Mouse (Mus musculus) central nervous system, embryonic 18 days (tissue): ENCODE measurements around the gene Dscaml1. TPM values are rescaled to one million over a fixed set of nuclear protein-coding genes. Genes with fewer than 3 reads are reported as not detected.

ENCODE experiments used
- polyA plus RNA-seq: library from polyadenylated mRNA; depleted of rRNA; stranded (reverse); fragments of >200 nt; gene quantifications from 2 replicates; pipeline ENCODE4 v1.2.3, GENCODE M21; 2012; rRNA removed

Dscaml1 gene
- 30.4 and 45.8 TPM in 2 replicates for polyA plus RNA-seq

GRCm38 (mm10) chr9:45426456-45426855 lies at the start of gene Dscaml1:
Gene Dscaml1 (plus strand): TSS chr9:45426628.

GRCm38 (mm10) chr9:45399434-45399833 lies 27.0 kb upstream of the Dscaml1 start, which contains the start of gene Fxyd2:
Gene Fxyd2 (plus strand): TSS chr9:45399669.

Other genes with a start within 250 kb of the Dscaml1 start
- gene BC049352, start 244.6 kb upstream of the Dscaml1 start, polyA plus RNA-seq = 0.32 and 0.51 TPM in 2 replicates
- 0.14 TPM in 1 of 2 replicates, not detected in the other for gene Tmprss4, start 222.5 kb upstream of the Dscaml1 start, polyA plus RNA-seq
- 0.63 and 0.83 TPM in 2 replicates for gene Il10ra, start 157.5 kb upstream of the Dscaml1 start, polyA plus RNA-seq
- gene Tmprss13, start 107.5 kb upstream of the Dscaml1 start, polyA plus RNA-seq = 0.01 and 0.26 TPM in 2 replicates
- 622 and 639 TPM in 2 replicates for gene Fxyd6, start 56.4 kb upstream of the Dscaml1 start, polyA plus RNA-seq
- 15.9 and 19.1 TPM in 2 replicates for gene Fxyd2, start 27.0 kb upstream of the Dscaml1 start, polyA plus RNA-seq